Mouse (Mus musculus) hindbrain, postnatal 0 days (tissue): ENCODE measurements around the gene Tmem182. TPM values are rescaled to one million over a fixed set of nuclear protein-coding genes. Genes with fewer than 3 reads are reported as not detected.

Experiments
- ATAC-seq: fragments of 200-750 bp; cut with Nextera tagmentation; 2 replicates; pipeline ENCODE4 v1.8.0; 2017; ENCODE audit warnings: mild to moderate bottlenecking, moderate TSS enrichment, moderate library complexity
- DNase-seq: peaks from one replicate; pipeline ENCODE4 v3.0.0-alpha.2; 2015; ENCODE audit warnings: low spot score
- H3K27ac ChIP-seq: fragments of 300-500 bp; sonication (generic); 2 replicates; pipeline ENCODE4 v1.5.1; 2014; ENCODE audit warnings: mild to moderate bottlenecking
- H3K27me3 ChIP-seq: fragments of 300-500 bp; sonication (generic); 2 replicates; pipeline ENCODE4 v1.6.1; 2014; ENCODE audit warnings: low read length, mixed read lengths; ENCODE audit not compliant: insufficient read depth
- H3K36me3 ChIP-seq: fragments of 300-500 bp; sonication (generic); 2 replicates; pipeline ENCODE4 v1.6.1; 2014; ENCODE audit warnings: low read length, mixed read lengths; ENCODE audit not compliant: insufficient read depth
- H3K4me1 ChIP-seq: fragments of 300-500 bp; sonication (generic); 2 replicates; pipeline ENCODE4 v1.6.1; 2014; ENCODE audit warnings: antibody characterized with exemption, low read length, mixed read lengths; ENCODE audit not compliant: insufficient read depth
- H3K4me2 ChIP-seq: fragments of 300-500 bp; sonication (generic); 2 replicates; pipeline ENCODE4 v1.6.1; 2014; ENCODE audit warnings: low read depth, mild to moderate bottlenecking, low read length, moderate library complexity, mixed read lengths
- H3K4me3 ChIP-seq: fragments of 300-500 bp; sonication (generic); 2 replicates; pipeline ENCODE4 v1.5.1; 2014; ENCODE audit warnings: low read length
- H3K9ac ChIP-seq: fragments of 300-500 bp; sonication (generic); replicated peaks from 2 replicates; pipeline ENCODE4 v1.6.1; 2014; ENCODE audit warnings: mild to moderate bottlenecking, low read length, moderate library complexity, mixed read lengths
- H3K9me3 ChIP-seq: fragments of 300-500 bp; sonication (generic); 2 replicates; pipeline ENCODE4 v1.6.1; 2016; ENCODE audit warnings: low read length, mixed read lengths
- CTCF ChIP-seq: IDR thresholded peaks from 2 replicates; pipeline ENCODE4 v1.5.1; 2016; ENCODE audit warnings: antibody characterized with exemption, control low read depth, low read depth
- WGBS: fragments of 180-500 bp; shearing (Covaris S2); extraction: QIAGEN DNeasy Blood & Tissue Kit; methylation state at CpG from one replicate; pipeline ENCODE4 v1.1.7; 2014; 5-methylcytosine and 5-hydroxymethylcytosine counted together
- polyA plus RNA-seq: library from polyadenylated mRNA; unstranded; fragments of >200 nt; fragmentation: Nextera tagmentation; extraction: Ambion mirVana; gene quantifications from 2 replicates; pipeline ENCODE4 v1.2.1, GENCODE M21; 2015
- total RNA-seq: library from RNA; depleted of rRNA; stranded (reverse); fragments of >200 nt; gene quantifications from 2 replicates; pipeline ENCODE4 v1.2.3, GENCODE M21; 2014

Gene Tmem182
- total and polyA plus RNA-seq, 2 experiments from 2014 or later: 0.05 to 0.31 TPM

GRCm38 (mm10) chr1:40769331-40769894, 36.0 kb upstream of the Tmem182 start:
- TF ChIP-seq CTCF: no peak
- DNase-seq (peak; percentile 10), ATAC-seq (no peak)
- no peak overlapping the region for H3K4me3 ChIP-seq
- H3K36me3 ChIP-seq: peaks cover 11% of the 10 kb centered on the region; the same call in 1 of the 2 replicates
- H3K27ac ChIP-seq: no peak overlapping the region
- H3K4me1 ChIP-seq: no peaks in the 10 kb centered on the region
- H3K27me3 ChIP-seq: no peaks in the 10 kb centered on the region
- H3K4me2 ChIP-seq: no peak overlapping the region
- 48% methylated on average over 4 of the region's 4 CpGs for WGBS
- no peaks in the 10 kb centered on the region for H3K9me3 ChIP-seq
- H3K9ac ChIP-seq: no peak overlapping the region

GRCm38 (mm10) chr1:40771196-40771970, 34.0 kb upstream of the Tmem182 start:
- Histone ChIP-seq H3K27ac (no peak overlapping the region), H3K9me3 (no peaks in the 10 kb centered on the region), H3K4me2 (no peak overlapping the region), H3K27me3 (no peaks in the 10 kb centered on the region), H3K9ac (no peak overlapping the region), H3K36me3 (peaks cover 11% of the 10 kb centered on the region; the same call in 1 of the 2 replicates), H3K4me1 (no peaks in the 10 kb centered on the region), H3K4me3 (no peak overlapping the region)
- 92% methylated on average over 7 of the region's 7 CpGs for WGBS
- no peak for DNase-seq
- ATAC-seq: no peak
- TF ChIP-seq CTCF: no peak

- WGBS: 90% methylated on average over 5 of the region's 5 CpGs
Measured at GRCm38 (mm10) chr1:40773234-40773633, 32.2 kb upstream of the Tmem182 start.

DNA sequence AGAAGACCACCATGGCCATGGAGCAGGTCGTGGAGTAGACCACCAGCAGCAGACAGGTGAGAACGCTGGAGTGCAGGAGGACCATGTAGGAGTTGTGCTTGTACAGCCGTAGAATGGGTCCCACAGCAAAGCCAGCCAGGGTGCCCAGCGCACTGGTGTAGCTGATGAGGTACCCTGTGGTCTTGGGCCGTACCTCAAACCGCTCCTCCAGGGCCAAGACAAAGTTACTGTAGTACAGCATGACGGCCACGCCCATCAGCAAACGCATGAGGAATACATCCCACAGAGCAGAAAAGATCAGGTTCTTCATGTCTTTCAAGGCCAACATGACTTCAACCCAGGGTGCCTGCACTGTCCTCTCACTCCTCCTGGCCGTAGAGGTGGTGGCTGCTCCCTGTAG, 31.4 kb upstream of the Tmem182 start:
- no peak for ATAC-seq
- WGBS: 95% methylated on average over 10 of the region's 10 CpGs
- Histone ChIP-seq H3K4me3 (no peak overlapping the region), H3K27me3 (no peaks in the 10 kb centered on the region), H3K9me3 (peaks cover 6% of the 10 kb centered on the region; the same call in 1 of the 2 replicates), H3K4me2 (no peak overlapping the region), H3K27ac (no peak overlapping the region), H3K36me3 (peaks cover 18% of the 10 kb centered on the region; the same call in 1 of the 2 replicates), H3K9ac (no peak overlapping the region), H3K4me1 (no peaks in the 10 kb centered on the region)
- DNase-seq: no peak
- no peak for TF ChIP-seq CTCF

More at GRCm38 (mm10) chr1:40773234-40773633, 32.2 kb upstream of the Tmem182 start:
- no peak overlapping the region for H3K27ac ChIP-seq
- ATAC-seq (no peak), DNase-seq (no peak)
- no peak overlapping the region for H3K4me2 ChIP-seq
- peaks cover 16% of the 10 kb centered on the region; the same call in 1 of the 2 replicates for H3K36me3 ChIP-seq
- TF ChIP-seq CTCF: no peak
- H3K9me3 ChIP-seq: no peaks in the 10 kb centered on the region
- H3K4me1 ChIP-seq: no peaks in the 10 kb centered on the region
- no peaks in the 10 kb centered on the region for H3K27me3 ChIP-seq
- H3K4me3 ChIP-seq: no peak overlapping the region
- H3K9ac ChIP-seq: no peak overlapping the region

DNA sequence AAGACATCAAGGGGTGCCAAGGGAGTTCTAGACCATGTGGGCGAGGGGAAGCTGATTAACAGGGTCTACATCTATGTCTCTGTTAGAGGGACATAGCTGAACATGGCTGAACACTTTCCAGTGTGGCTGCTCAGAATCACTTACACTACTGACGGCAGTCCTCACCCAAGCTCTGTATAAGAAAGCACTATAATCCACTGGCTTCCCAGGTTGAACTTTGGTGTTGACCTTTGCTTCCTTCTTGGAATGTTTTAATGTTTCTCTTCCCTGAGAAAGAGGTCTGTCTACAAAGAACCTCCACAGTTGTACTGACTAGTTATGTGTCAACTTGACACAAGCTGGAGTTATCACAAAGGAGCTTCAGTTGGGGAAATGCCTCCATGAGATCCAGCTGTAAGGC, 29.3 kb upstream of the Tmem182 start:
- no peak overlapping the region for H3K4me2 ChIP-seq
- no peak overlapping the region for H3K9ac ChIP-seq
- no peak overlapping the region for H3K27ac ChIP-seq
- TF ChIP-seq CTCF: no peak
- 92% methylated on average over 2 of the region's 2 CpGs for WGBS
- DNase-seq (no peak), ATAC-seq (no peak)
- no peaks in the 10 kb centered on the region for H3K4me1 ChIP-seq
- no peak overlapping the region for H3K4me3 ChIP-seq
- H3K36me3 ChIP-seq: peaks cover 33% of the 10 kb centered on the region; the same call in 1 of the 2 replicates
- H3K9me3 ChIP-seq: peaks cover 7% of the 10 kb centered on the region; the same call in 1 of the 2 replicates
- H3K27me3 ChIP-seq: no peaks in the 10 kb centered on the region

- ATAC-seq (no peak), DNase-seq (no peak)
- peaks cover 7% of the 10 kb centered on the region; the same call in 1 of the 2 replicates for H3K9me3 ChIP-seq
- H3K4me3 ChIP-seq: no peak overlapping the region
- H3K4me2 ChIP-seq: no peak overlapping the region
- WGBS: 93% methylated on average over 3 of the region's 3 CpGs
- H3K36me3 ChIP-seq: peaks cover 33% of the 10 kb centered on the region; the same call in 1 of the 2 replicates
- H3K9ac ChIP-seq: no peak overlapping the region
- H3K27me3 ChIP-seq: no peaks in the 10 kb centered on the region
- TF ChIP-seq CTCF: no peak
- H3K4me1 ChIP-seq: no peaks in the 10 kb centered on the region
- H3K27ac ChIP-seq: no peak overlapping the region
Measured at GRCm38 (mm10) chr1:40776763-40777162, 28.6 kb upstream of the Tmem182 start.
